Mouse (Mus musculus): ENCODE results near the gene Ccdc70. TPM values are rescaled to one million over a fixed set of nuclear protein-coding genes. Genes with fewer than 3 reads are reported as not detected.
A peak's percentile ranks its signal among the peaks of the same experiment; 100 is the strongest.
"Not testable (repeated sequence)": the region's sequence is repeated elsewhere in the genome, so short reads cannot be mapped to it uniquely, and the experiment has no call there.

Ccdc70 gene
- not detected in 2 replicates for polyA plus RNA-seq (2012; rRNA removed)

GRCm38 (mm10) chr8:21969475-21969874 lies at the start of gene Ccdc70:
Ccdc70 (plus strand) TSS chr8:21969775.
- TF ChIP-seq POLR2A (IDR thresholded peaks at IDR 0.05; ENCODE audit: borderline replicate concordance, extremely low read depth, insufficient read depth, insufficient read length, poor library complexity, severe bottlenecking) (no peak), CTCF (IDR thresholded peaks at IDR 0.05; ENCODE audit: borderline replicate concordance, extremely low read depth, insufficient read depth, insufficient read length) (no peak)

DNA sequence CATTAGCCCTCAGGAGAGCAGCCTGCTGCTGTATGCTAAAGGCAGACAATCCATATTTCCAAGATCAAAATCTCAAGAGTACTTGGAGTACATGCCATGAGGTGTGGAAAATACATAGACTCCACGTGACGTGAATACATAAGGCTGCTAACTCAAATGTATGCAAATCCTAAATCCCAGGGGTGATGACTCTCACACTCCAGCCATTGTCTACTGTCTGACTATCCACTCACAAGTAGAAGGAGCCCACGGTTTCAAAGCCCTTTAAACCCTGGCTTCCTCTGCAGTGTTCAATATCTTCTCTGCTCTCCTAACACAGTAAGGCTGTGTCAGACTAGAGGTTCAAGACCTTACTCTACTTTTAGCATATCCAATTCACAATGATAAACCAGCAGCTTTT lies 38.8 kb upstream of the Ccdc70 start:
- DNase-seq (ENCODE audit: low read depth): not testable (repeated sequence)

More at GRCm38 (mm10) chr8:21969475-21969874, at the start of gene Ccdc70:
- no peak for DNase-seq (ENCODE audit: low read depth)

DNA sequence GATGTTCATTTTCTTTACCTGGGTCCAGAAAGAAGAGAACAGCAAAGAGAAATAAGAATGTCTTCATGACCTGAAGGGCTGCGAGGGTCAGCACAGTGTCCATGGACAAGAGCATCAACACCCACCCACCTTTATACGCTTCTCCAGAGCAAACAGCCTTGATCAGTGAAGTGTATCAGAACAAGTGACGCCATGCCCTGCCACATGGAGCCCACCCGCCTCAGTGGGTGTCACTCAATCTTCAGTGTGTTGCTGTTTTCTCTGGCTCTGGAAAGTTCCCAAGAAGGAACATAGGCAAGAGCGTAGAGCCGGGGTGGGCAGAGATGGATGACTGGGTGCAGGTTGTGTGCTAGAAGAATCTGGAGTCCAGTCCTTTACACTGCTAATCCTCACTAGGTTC lies 37.0 kb upstream of the Ccdc70 start, which contains the start of gene Defb15:
TSS of gene Defb15 (minus strand) at position 101 of the 400 bp plus-strand sequence.
- TF ChIP-seq POLR2A (IDR thresholded peaks at IDR 0.05; ENCODE audit: borderline replicate concordance, extremely low read depth, insufficient read depth, insufficient read length, poor library complexity, severe bottlenecking): no peak
- TF ChIP-seq CTCF (IDR thresholded peaks at IDR 0.05; ENCODE audit: borderline replicate concordance, extremely low read depth, insufficient read depth, insufficient read length): no peak
- no peak for DNase-seq (ENCODE audit: low read depth)

DNA sequence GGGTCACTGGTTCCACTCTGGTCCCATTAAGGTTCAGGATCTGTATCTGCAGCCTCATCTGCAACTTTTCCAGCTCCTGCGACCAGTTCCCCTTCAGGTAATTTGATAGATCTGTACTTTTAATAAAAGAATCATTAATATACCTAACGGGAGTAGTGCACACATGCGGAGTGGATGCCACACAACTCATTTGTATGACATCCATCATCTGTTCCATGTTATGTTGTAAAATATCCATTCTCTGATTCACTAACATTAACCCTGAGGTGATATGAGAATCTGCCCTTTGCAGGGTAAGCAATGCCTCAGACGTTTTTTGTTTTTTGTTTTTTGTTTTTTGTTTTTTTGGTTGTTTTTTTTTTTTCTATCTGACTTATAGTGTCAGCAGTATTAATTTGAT lies 31.5 kb upstream of the Ccdc70 start, which contains the start of gene Defb35:
TSS of gene Defb35 (plus strand) at position 301 of the 400 bp plus-strand sequence.
- not testable (repeated sequence) for DNase-seq (ENCODE audit: low read depth)

DNA sequence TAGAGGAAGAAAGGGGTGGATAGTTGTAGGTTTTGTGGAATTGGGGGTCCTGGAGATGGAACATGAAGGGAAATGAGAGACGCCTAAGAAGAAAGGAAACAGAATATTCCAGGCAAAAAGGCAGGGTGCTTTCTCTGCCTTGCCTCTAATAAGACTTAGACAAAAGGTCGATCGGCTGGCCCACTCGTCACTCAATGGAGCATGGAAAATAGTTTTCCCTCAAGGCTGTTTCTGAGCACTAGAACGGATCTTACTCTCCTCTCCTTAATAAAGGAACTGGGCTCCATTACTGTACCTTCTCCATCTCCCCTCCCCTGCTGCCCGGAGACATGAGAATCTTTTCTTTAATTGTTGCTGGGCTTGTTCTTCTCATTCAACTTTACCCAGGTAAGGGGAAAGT lies 23.1 kb upstream of the Ccdc70 start, which contains the start of gene Defb13:
TSS of gene Defb13 (plus strand) at position 301 of the 400 bp plus-strand sequence.
- no peak for DNase-seq (ENCODE audit: low read depth)
- TF ChIP-seq POLR2A (IDR thresholded peaks at IDR 0.05; ENCODE audit: borderline replicate concordance, extremely low read depth, insufficient read depth, insufficient read length, poor library complexity, severe bottlenecking) (no peak), CTCF (IDR thresholded peaks at IDR 0.05; ENCODE audit: borderline replicate concordance, extremely low read depth, insufficient read depth, insufficient read length) (no peak)

- no peak for DNase-seq (ENCODE audit: low read depth)
- no peak for TF ChIP-seq POLR2A (IDR thresholded peaks at IDR 0.05; ENCODE audit: borderline replicate concordance, extremely low read depth, insufficient read depth, insufficient read length, poor library complexity, severe bottlenecking)
- no peak for TF ChIP-seq CTCF (IDR thresholded peaks at IDR 0.05; ENCODE audit: borderline replicate concordance, extremely low read depth, insufficient read depth, insufficient read length)
Observed at GRCm38 (mm10) chr8:21947311-21948017, 22.1 kb upstream of the Ccdc70 start.

- DNase-seq (ENCODE audit: low read depth): peak; percentile 76
- TF ChIP-seq POLR2A (IDR thresholded peaks at IDR 0.05; ENCODE audit: borderline replicate concordance, extremely low read depth, insufficient read depth, insufficient read length, poor library complexity, severe bottlenecking) (no peak), CTCF (IDR thresholded peaks at IDR 0.05; ENCODE audit: borderline replicate concordance, extremely low read depth, insufficient read depth, insufficient read length) (peak; percentile 79; the same call in 1 of the 2 replicates)
Observed at GRCm38 (mm10) chr8:21955321-21955720, 14.3 kb upstream of the Ccdc70 start.

DNA sequence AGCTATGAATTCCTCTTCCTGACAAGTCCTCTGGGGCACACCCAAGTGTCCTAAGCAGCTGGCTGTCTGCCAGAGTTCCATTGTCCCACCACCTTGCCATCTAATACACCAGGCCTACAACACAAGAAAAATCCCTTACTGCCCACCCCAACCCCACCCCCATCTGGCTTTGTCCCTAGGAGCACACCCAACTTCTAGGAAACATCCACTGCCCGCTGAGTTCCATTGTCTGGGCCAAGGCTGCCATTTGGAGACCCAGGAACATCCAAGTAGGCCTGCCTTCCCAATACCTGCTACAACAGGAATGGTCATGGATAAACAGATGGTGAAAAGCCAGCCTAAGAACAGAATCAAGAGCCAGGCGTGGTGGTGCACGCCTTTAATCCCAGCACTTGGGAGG lies 13.2 kb upstream of the Ccdc70 start:
- no peak for DNase-seq (ENCODE audit: low read depth)
- TF ChIP-seq POLR2A (IDR thresholded peaks at IDR 0.05; ENCODE audit: borderline replicate concordance, extremely low read depth, insufficient read depth, insufficient read length, poor library complexity, severe bottlenecking) (no peak), CTCF (IDR thresholded peaks at IDR 0.05; ENCODE audit: borderline replicate concordance, extremely low read depth, insufficient read depth, insufficient read length) (no peak)

DNA sequence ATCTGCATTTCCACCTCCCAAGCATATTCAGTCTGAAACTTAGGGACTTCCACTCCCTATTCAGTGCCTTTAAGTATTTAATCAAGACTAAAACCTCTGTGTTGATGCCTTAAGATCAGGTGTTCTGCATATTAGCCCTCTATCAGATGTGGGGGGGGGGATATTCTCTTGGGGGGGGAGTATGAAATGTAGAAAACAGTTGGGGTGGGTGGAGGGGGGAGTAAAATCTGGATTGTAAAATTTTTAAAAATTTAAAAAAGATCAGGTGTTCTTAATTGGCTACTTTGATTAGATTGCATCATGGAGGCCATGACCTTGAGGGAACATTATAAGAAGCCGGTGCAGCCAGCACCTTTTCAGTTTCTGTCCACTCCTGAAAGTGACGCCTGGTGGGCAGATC lies 11.2 kb upstream of the Ccdc70 start, which contains the start of gene Fam90a1a:
TSS of gene Fam90a1a (plus strand) at position 301 of the 400 bp plus-strand sequence.
- TF ChIP-seq CTCF (IDR thresholded peaks at IDR 0.05; ENCODE audit: borderline replicate concordance, extremely low read depth, insufficient read depth, insufficient read length): no peak
- TF ChIP-seq POLR2A (IDR thresholded peaks at IDR 0.05; ENCODE audit: borderline replicate concordance, extremely low read depth, insufficient read depth, insufficient read length, poor library complexity, severe bottlenecking): no peak
- no peak for DNase-seq (ENCODE audit: low read depth)

DNA sequence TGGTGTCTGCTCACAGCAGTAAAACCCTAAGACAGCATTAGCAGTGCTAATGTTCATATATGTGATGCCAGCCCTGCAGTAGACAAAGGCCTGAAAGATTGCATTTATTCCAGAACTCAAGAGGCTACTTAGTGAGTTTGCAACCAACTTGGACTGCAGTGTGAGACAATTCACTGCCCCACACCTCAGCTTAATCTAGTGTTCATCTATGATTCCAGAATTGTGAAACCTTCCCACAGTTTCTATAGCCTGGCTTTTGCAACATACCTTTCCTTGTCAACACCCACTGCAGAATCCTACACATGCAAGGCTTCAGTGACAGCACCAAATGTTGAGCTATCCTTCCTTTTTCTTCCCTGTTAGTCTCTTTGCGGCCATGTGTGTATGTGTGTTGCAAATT lies 2.9 kb upstream of the Ccdc70 start:
- TF ChIP-seq CTCF (IDR thresholded peaks at IDR 0.05; ENCODE audit: borderline replicate concordance, extremely low read depth, insufficient read depth, insufficient read length): no peak
- no peak for TF ChIP-seq POLR2A (IDR thresholded peaks at IDR 0.05; ENCODE audit: borderline replicate concordance, extremely low read depth, insufficient read depth, insufficient read length, poor library complexity, severe bottlenecking)
- no peak for DNase-seq (ENCODE audit: low read depth)

GRCm38 (mm10) chr8:21978193-21978592 lies 8.6 kb downstream of the Ccdc70 start:
- peak; percentile 43 for DNase-seq (ENCODE audit: low read depth)
- TF ChIP-seq CTCF (IDR thresholded peaks at IDR 0.05; ENCODE audit: borderline replicate concordance, extremely low read depth, insufficient read depth, insufficient read length) (no peak), POLR2A (IDR thresholded peaks at IDR 0.05; ENCODE audit: borderline replicate concordance, extremely low read depth, insufficient read depth, insufficient read length, poor library complexity, severe bottlenecking) (no peak)

GRCm38 (mm10) chr8:21981664-21982337 lies 12.2 kb downstream of the Ccdc70 start:
- TF ChIP-seq POLR2A (IDR thresholded peaks at IDR 0.05; ENCODE audit: borderline replicate concordance, extremely low read depth, insufficient read depth, insufficient read length, poor library complexity, severe bottlenecking) (no peak), CTCF (IDR thresholded peaks at IDR 0.05; ENCODE audit: borderline replicate concordance, extremely low read depth, insufficient read depth, insufficient read length) (peak; percentile 55; the same call in 1 of the 2 replicates)

More at GRCm38 (mm10) chr8:21981664-21982337, 12.2 kb downstream of the Ccdc70 start:
- peak; percentile 81 for DNase-seq (ENCODE audit: low read depth)

All from brain, embryonic 14.5 days (tissue).